Mouse (Mus musculus): ENCODE data around the gene Slc29a1.

Gene Slc29a1

DNA sequence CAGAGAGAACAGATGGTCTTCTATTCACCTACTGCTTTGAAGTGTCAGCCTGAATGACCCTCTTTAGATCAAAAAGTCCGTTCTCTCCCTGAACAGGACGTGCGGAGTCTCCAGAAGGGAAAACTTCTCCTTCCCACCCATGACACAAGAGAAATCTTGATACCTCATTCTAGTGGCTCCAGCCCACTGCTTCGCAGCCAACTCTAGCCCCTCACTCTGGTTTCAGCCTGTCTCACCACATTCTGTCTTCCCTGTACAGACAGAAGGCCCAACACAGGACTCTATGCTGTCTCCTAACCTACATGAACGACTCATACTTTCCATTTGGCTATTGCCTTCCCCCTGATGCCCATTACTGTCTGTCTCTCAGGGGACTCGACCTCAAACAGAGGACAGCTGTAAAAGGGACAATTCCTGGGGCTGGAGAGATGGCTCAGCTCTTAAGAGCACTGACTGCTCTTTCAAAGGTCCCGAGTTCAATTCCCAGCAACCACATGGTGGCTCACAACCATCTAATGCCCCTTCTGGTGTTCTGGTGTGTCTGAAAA, 48.1 kb downstream of the Slc29a1 start:
- DNase-seq (ENCODE audit: low spot score in 2 of 2), result no peak

GRCm38 (mm10) chr17:45550253-45550652, 49.2 kb downstream of the Slc29a1 start:
- no peak for DNase-seq (ENCODE audit: low spot score in 2 of 2)

DNA sequence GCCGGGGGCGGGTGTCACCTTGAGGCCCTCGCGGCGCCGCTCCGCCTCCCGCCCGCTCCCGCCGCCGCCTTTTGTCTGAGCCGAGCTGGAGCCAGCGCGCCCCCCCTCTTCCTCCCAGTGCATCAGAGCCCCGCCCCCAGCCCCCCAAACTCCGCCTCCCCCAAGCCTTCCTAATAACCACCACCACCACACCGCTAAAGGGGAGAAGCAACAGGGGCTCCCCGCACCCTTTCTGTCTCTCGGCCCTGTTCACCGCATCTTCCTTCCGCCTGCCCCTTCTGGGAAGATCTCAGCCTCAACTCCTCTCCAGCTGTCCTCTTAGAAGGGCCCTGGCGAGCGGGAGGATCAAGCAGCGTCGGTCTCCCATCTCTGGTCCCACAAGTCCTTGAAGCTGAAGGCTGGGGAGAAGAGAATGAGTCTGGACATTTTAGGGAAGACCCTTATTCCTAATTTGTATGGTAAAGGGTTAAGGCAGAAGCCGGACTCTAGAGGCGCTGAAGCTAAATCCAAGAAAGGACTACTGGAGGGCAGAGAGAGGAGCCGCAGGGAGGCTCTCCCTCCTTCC, 49.7 kb downstream of the Slc29a1 start, which contains the start of gene Tmem151b:
Gene Tmem151b (minus strand): TSS at position 61 of the 565 bp plus-strand sequence.
- DNase-seq (ENCODE audit: low spot score in 2 of 2), result peak; percentile 27 to 64

DNA sequence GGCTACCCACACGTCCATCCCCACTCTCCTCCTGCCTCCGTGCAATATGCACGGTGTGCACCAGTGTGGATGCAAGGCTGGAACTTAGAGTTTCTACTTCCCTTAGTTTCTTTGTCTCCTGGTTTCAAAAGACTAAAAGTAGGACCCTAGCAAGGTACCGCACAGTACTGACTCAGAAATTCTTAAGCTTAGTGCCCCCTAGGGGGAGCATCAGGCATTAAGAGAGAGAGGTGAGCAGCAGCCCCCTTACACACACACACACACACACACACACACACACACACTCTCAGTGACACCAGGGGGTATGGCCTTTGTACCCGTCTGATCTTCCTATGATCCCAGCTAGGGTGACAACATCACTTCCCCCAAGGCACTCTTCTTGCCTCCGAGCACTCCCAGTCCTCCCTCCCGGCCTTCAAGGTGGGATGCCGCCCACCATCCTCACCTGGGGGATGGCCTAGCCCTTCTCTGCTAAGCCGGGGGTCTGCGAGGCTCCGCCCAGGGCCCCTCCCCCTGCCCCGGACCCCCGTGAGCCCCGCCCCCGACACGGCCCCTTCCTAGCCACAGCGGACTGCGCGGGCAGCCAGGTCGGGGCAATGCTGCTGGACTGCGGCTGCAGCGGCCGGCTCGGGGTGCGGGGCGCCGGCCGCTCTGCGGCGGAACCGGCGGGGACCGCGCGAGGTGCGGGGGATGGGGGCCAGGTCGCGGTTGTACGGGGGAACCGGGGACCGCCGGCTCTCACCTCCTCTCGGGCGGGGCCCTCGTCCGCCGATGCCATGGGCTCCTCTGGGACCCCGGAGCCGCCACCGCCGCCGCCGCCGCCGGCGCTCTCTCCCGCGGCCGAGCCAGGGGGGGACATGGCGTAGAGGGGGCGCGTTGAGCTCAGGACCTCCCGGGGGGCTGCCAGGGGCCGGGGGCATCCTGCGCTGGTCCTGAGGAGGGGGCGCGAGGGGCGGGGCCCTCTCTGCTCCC, 50.6 kb downstream of the Slc29a1 start:
- DNase-seq (ENCODE audit: low spot score in 2 of 2), result peak; percentile 50 to 65

- no peak for DNase-seq (ENCODE audit: low spot score in 2 of 2)
Observed at GRCm38 (mm10) chr17:45547461-45548190, 51.8 kb downstream of the Slc29a1 start.

DNA sequence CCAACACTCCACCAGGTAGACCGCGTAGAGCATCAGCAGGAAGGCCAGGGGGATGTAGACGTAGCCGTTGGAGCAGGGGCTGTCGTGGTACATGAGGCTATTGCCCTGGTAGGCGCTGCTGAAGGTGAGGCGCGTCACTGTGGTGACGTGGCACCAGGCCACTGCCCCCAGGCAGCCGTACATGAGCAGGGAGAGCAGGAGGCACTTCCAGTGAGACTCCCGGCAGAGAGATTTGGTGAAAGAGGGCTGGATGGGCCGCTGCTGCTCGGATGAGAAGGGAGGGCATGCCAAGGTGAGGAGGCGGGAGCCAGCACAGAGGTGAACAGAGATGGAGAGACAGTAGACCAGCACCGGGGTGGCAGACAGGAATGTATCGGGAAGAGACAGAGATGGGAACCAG, 52.5 kb downstream of the Slc29a1 start:
- no peak for DNase-seq (ENCODE audit: low spot score in 2 of 2)

- DNase-seq (ENCODE audit: low spot score in 2 of 2), result no peak
Observed at GRCm38 (mm10) chr17:45545278-45545961, 54.0 kb downstream of the Slc29a1 start.

DNA sequence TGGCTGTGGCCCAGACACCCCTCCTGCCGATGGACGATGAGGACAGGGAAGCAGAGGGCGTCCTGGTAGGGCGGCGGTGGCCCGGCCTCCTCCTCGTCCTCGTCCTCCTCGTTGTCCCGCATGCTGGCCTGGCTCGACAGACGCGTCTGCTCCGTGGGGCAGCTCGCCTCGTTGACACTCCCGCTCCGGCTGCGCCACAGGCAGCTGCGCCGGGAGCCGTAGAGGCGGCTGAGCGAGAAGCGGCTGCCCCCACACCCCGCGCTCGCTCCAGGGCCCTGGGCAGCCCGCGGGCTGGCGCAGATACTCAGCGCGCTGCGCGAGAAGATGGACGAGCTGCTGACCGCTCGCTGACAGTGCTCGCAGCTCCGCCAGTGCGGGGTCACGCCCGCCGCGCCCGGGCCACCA, 54.5 kb downstream of the Slc29a1 start:
- DNase-seq (ENCODE audit: low spot score in 2 of 2), result no peak

DNA sequence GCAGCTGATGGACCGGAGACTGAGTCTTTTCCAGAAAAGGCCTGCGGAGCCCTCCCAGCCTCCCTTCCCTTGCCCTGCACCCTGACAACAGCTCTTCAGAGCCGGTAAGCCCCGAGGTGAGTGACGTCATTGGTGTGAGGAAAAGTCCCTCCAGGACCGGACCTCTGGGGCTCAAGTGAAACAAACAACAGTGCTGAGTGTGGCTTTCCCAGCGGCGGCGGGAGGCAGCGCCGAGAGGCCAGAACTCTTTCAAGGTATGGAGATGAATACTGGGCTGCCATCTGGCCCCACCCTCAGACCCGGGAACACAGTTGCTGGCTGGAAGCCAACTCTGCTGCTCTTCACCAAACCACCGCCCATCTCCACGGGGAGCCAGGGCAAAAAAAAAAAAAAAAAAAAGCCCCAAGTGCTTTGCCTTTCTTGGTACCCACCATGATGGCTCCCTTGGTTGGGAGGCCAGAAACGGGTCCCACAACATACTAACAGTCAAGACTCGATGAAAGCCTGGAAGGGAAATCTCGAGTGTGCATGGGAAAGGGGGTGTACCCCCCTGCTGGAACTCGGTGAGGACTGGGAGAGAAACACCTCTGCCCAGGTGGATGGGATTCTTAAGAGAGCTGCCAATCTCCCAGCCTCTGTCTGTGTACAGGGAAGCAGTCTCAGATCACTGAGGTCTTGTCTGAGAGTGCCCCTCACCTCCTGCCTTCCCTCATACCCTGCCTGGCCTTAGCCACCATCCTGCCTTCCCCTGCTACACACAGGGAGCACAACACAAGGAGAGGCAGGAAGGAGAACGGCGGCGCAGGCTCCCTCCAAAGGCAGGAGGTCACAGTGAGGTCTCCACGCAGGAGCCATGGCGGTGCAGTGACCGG, 55.2 kb downstream of the Slc29a1 start:
- DNase-seq (ENCODE audit: low spot score in 2 of 2), result no peak

DNA sequence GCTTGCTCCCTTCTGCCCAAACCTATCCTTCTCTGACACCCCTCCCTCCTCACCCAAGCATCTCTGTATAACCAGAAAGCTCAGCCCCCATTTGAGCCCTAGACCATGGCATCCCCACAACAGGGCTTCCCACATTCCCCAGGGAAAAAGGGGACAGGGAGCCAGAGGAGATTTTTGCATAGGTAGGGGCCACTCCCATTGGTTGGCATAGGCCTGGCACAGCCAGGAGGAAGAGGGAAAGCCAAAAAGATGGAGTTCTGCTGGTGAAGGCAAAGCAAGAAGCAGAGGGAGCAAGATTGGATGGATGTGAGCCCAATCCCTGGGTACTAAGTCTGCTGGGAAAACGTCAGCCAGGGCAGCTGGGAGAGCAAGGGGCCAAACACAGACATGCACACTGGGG, 56.3 kb downstream of the Slc29a1 start:
- DNase-seq (ENCODE audit: low spot score in 2 of 2), result no peak

DNA sequence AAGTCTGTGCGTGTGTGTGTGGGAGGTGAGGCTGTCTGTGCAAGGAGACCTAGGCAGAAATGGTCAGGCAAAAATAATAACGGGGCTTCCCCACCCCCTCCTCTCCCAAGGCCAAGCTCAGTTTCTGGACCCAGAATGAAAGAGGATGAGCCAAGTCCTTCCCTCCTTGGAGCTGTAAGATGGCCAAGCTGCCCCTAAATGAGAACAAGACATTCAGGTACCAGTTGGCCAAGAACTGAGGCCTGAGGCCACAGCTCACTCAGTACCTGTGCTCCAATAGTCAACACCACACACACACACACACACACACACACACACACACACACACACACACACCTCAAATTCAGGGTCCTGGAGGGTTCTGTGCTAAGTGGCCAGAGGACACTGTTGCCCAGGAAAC, 56.7 kb downstream of the Slc29a1 start:
- DNase-seq (ENCODE audit: low spot score in 2 of 2), result no peak

DNA sequence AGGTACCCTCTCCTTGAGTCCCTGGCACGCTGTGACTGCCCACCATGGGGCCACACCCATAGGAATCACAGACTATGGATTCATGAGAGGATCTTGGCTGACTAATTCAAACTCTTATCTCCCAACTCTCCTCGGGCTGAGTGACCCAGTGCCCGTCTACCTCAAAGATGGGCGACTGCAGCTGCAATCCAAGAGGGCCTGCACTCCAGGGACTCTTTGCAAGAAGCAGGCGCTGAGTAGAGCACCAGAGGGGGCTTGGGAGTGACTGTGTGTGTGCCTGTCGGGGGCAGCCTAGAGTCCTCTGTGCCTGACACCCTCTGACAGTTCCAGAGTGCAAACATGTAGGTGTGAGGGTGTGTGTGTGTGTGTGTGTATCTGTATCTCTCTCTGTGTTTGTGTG, 57.3 kb downstream of the Slc29a1 start:
- DNase-seq (ENCODE audit: low spot score in 2 of 2), result no peak

DNA sequence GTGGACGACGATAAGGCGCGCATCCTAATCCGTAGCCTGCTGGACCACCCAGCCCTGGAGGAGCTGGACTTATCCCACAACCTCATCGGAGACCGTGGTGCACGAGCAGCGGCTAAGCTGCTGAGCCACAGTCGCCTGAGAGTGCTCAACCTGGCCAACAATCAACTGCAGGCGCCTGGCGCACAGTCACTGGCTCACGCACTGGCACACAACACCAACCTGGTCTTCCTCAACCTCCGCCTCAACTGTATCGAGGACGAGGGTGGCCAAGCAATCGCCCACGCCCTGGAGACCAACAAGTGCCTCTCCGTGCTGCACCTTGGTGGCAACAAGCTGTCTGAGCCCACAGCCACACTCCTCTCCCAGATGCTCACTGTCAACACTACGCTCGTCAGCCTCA, 59.7 kb downstream of the Slc29a1 start:
- DNase-seq (ENCODE audit: low spot score in 2 of 2), result no peak

GRCm38 (mm10) chr17:45538394-45538793, 61.0 kb downstream of the Slc29a1 start:
- no peak for DNase-seq (ENCODE audit: low spot score in 2 of 2)

DNA sequence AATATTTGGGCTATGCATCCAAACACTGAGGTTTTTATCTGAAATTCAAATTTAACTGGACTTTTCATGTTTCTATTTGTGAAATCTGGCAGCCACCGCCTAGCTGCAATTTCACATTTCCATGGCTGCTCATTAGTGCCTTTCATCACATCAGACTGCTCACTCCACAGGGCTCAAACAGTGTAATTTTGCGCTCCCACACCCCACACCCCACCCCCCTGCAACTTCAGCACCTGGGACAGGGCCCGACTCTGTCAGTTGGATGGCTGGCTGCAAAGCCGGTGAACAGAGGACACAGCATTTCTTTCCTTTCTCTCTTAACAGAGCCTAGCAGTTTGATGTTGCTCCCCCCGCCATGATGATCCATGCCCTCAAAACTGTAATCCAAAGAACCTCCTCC, 63.1 kb downstream of the Slc29a1 start:
- no peak for DNase-seq (ENCODE audit: low spot score in 2 of 2)
